Mouse (Mus musculus) kidney, adult 2 months (tissue): ENCODE results near the gene Wipi1. TPM values are rescaled to one million over a fixed set of nuclear protein-coding genes. Genes with fewer than 3 reads are reported as not detected.

Experiments used
- DNase-seq: peaks from one replicate; pipeline ENCODE4 v3.0.0; 2021
- H3K27ac ChIP-seq: fragments of 200-500 bp; 2 replicates; pipeline ENCODE4 v1.5.1; 2012; ENCODE audit warnings: low read depth, low read length, control low read depth, inconsistent platforms; ENCODE audit not compliant: insufficient read depth
- H3K27me3 ChIP-seq: fragments of 200-500 bp; replicated peaks from 2 replicates; pipeline ENCODE4 v1.6.1; 2012; ENCODE audit warnings: mild to moderate bottlenecking, moderate library complexity, low read length, inconsistent platforms; ENCODE audit not compliant: control insufficient read depth, insufficient read depth
- H3K36me3 ChIP-seq: fragments of 200-500 bp; 2 replicates; pipeline ENCODE4 v1.6.1; 2012; ENCODE audit warnings: mild to moderate bottlenecking, moderate library complexity, low read length, inconsistent platforms; ENCODE audit not compliant: control insufficient read depth, insufficient read depth
- H3K4me1 ChIP-seq: fragments of 200-500 bp; 2 replicates; pipeline ENCODE4 v1.6.1; 2011; ENCODE audit warnings: low read length; ENCODE audit not compliant: control insufficient read depth, insufficient read depth
- H3K4me3 ChIP-seq: fragments of 200-500 bp; 2 replicates; pipeline ENCODE4 v1.5.1; 2011; ENCODE audit warnings: mild to moderate bottlenecking, low read depth, low read length, control low read depth; ENCODE audit not compliant: insufficient read depth
- CTCF ChIP-seq: fragments of 200-500 bp; conservative IDR thresholded peaks from 2 replicates; pipeline ENCODE4 v1.5.1; 2011; ENCODE audit warnings: low read depth, mild to moderate bottlenecking, control low read depth, low read length, moderate library complexity, mixed read lengths; ENCODE audit not compliant: insufficient read depth, insufficient read length
- POLR2A ChIP-seq: fragments of 200-500 bp; IDR thresholded peaks from one replicate; pipeline ENCODE4 v1.6.1; 2011; ENCODE audit warnings: low read depth, low read length, control low read depth
- WGBS: fragments of 180-500 bp; shearing (Covaris S2); methylation state at CpG from one replicate; pipeline ENCODE4 v1.1.7; 2018; 5-methylcytosine and 5-hydroxymethylcytosine counted together
- polyA plus RNA-seq: library from polyadenylated mRNA; depleted of rRNA; stranded (reverse); fragments of >200 nt; gene quantifications from 2 replicates; pipeline ENCODE4 v1.2.3, GENCODE M21; 2012

The Wipi1 gene
- polyA plus RNA-seq, 1 experiment: 22.7 TPM

GRCm38 (mm10) chr11:109579999-109580398, 31.8 kb downstream of the Wipi1 start:
- 94% methylated on average over 9 of the region's 9 CpGs for WGBS
- Histone ChIP-seq H3K27ac (no peak overlapping the region), H3K4me3 (no peak overlapping the region), H3K36me3 (peaks cover 2% of the 10 kb centered on the region), H3K27me3 (no peaks in the 10 kb centered on the region), H3K4me1 (no peaks in the 10 kb centered on the region)
- TF ChIP-seq CTCF (no peak), POLR2A (no peak)
- no peak for DNase-seq

- H3K4me1 ChIP-seq: no peaks in the 10 kb centered on the region
- DNase-seq: no peak
- H3K27me3 ChIP-seq: no peaks in the 10 kb centered on the region
- TF ChIP-seq POLR2A (no peak), CTCF (no peak)
- H3K36me3 ChIP-seq: no peaks in the 10 kb centered on the region; the same call in 1 of the 2 replicates
- 70% methylated on average over 3 of the region's 3 CpGs for WGBS
- H3K4me3 ChIP-seq: no peak overlapping the region
- H3K27ac ChIP-seq: no peak overlapping the region
Measured at GRCm38 (mm10) chr11:109578536-109578935, 33.2 kb downstream of the Wipi1 start.

- WGBS: 76% methylated on average over 6 of the region's 6 CpGs
- DNase-seq: no peak
- Histone ChIP-seq H3K4me1 (no peaks in the 10 kb centered on the region), H3K27me3 (no peaks in the 10 kb centered on the region), H3K4me3 (no peak overlapping the region), H3K36me3 (no peaks in the 10 kb centered on the region), H3K27ac (no peak overlapping the region)
- TF ChIP-seq POLR2A (no peak), CTCF (no peak)
Measured at GRCm38 (mm10) chr11:109575832-109576231, 35.9 kb downstream of the Wipi1 start.

- Histone ChIP-seq H3K27ac (no peak overlapping the region), H3K4me1 (no peaks in the 10 kb centered on the region), H3K27me3 (no peaks in the 10 kb centered on the region), H3K4me3 (no peak overlapping the region), H3K36me3 (no peaks in the 10 kb centered on the region)
- no peak for DNase-seq
- WGBS: 95% methylated on average over 2 of the region's 2 CpGs
- TF ChIP-seq POLR2A (no peak), CTCF (no peak)
Measured at GRCm38 (mm10) chr11:109574604-109575003, 37.2 kb downstream of the Wipi1 start.

- Histone ChIP-seq H3K4me3 (no peak overlapping the region), H3K4me1 (no peaks in the 10 kb centered on the region), H3K27ac (no peak overlapping the region), H3K36me3 (no peaks in the 10 kb centered on the region), H3K27me3 (no peaks in the 10 kb centered on the region)
- no peak for DNase-seq
- 87% methylated on average over 11 of the region's 11 CpGs for WGBS
- TF ChIP-seq CTCF: no peak
- no peak for TF ChIP-seq POLR2A
Measured at GRCm38 (mm10) chr11:109572051-109572450, 39.7 kb downstream of the Wipi1 start.

GRCm38 (mm10) chr11:109569809-109570208, 42.0 kb downstream of the Wipi1 start:
- Histone ChIP-seq H3K4me3 (no peak overlapping the region), H3K36me3 (no peaks in the 10 kb centered on the region), H3K4me1 (no peaks in the 10 kb centered on the region), H3K27ac (no peak overlapping the region), H3K27me3 (no peaks in the 10 kb centered on the region)
- no peak for DNase-seq
- WGBS: 54% methylated on average over 7 of the region's 7 CpGs
- TF ChIP-seq CTCF (no peak), POLR2A (no peak)

- WGBS: 71% methylated on average over 12 of the region's 12 CpGs
- H3K4me1 ChIP-seq: no peaks in the 10 kb centered on the region
- H3K27ac ChIP-seq: no peak overlapping the region
- no peak for TF ChIP-seq CTCF
- TF ChIP-seq POLR2A: no peak
- no peak overlapping the region for H3K4me3 ChIP-seq
- no peak for DNase-seq
- no peaks in the 10 kb centered on the region for H3K36me3 ChIP-seq
- H3K27me3 ChIP-seq: no peaks in the 10 kb centered on the region
Measured at GRCm38 (mm10) chr11:109569007-109569618, 42.7 kb downstream of the Wipi1 start.
